Mouse (Mus musculus) ovary, postnatal 36 days (tissue): ENCODE results near the gene Rtn4r.
"Not testable (repeated sequence)": the region's sequence is repeated elsewhere in the genome, so short reads cannot be mapped to it uniquely, and the experiment has no call there.

Source experiments
- DNase-seq: peaks from one replicate; pipeline ENCODE4 v3.0.0; 2022; ENCODE audit warnings: low spot score, mixed read lengths

Gene Rtn4r

DNA sequence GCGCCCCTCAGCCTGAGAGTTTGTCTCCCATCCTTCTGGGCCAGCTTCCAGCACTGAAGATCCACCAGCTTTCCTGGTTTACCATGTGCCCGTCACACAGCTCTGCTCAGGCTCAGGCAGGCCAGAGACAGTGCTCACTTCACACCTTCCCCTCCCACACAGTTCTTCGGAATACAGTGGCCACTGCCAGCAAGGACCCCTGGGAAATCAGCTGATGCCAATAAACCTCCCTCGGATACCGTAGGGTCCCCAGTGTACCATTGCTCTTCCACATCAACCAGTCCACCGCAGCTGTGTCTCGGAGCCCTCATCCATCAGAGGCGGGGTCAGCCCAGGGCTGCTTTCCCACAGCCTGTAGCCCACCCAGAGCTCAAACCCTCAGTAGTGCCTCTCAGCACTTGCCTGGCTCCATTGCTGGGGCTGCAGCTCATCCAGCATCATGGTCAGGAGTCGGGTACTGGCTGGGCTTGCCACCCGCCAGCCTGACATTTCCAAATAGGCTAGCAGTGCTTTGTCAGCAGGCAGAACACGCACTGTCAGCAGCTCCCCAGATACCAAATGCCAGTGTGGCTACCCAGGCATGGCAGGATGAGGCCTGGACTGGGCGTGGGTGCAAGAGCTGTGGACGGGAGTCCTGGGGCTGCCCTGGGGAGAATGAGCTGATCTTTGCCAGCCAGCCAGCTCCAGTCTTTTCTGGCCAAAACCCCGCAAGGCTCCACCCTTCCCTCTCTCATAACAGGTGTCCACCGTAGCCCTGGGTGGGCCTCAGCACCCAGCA lies 67.0 kb downstream of the Rtn4r start:
- no peak for DNase-seq

- DNase-seq = no peak
These were observed 67.6 kb downstream of the Rtn4r start for GRCm38 (mm10) chr16:18195068-18195467.

- not testable (repeated sequence) for DNase-seq
These were observed 68.1 kb downstream of the Rtn4r start for GRCm38 (mm10) chr16:18195561-18195960.

DNA sequence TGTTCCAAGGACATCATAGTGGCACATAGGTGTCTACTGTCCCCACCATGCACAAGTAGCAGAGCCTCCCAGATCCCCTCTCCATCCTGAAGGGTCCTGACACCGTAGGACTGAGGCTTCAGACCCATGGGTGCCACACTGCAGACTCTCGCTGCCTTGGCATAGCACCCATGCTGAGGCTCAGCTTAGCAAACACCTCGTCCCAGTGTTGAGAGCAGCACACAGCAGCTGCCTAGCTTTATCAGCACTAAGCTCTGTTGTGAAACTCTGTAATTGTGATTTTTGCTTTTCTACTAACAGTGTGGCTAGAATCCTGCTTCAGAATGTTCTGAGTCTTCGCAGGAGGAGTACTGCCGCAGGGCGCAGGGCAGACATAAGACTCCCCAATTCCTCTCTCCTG lies 70.4 kb downstream of the Rtn4r start:
- no peak for DNase-seq

DNA sequence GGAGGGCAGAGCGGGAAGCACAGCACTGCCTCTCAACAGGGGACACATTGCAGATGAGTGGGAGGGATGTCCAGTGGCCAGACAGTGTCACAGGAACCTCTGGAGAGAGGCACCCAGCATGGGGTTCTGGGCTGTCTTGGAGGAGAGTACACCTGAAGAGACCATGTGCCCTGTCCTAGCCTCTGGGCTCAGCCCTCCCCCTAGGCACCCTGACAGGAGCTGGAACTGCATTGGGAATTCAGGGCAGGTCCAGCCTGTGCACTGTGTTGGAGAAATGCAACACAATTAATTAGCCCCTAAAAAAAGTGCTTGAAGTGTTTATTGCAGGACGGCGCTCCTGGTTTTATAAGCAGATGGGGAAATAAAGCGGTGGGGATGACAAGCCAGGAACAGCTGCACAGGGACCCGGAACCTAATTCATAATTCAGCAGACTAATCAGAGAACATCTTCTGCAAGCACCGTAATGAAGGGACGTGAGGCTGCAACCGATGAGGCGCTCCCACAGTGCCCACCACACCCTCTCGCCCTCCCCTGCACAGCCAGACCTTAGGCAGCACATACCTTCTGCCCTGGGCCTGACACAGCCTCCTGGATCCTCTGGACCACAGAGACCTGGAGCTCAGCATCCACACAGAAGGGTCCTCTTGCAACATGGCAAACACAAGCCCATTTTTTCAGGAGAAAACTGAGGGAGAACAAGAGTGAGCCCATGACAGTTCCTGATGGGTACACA lies 71.1 kb downstream of the Rtn4r start:
- DNase-seq = no peak

- DNase-seq = no peak
These were observed 72.6 kb downstream of the Rtn4r start for GRCm38 (mm10) chr16:18200062-18200461.

- no peak for DNase-seq
These were observed 74.2 kb downstream of the Rtn4r start for GRCm38 (mm10) chr16:18201620-18202019.
